Mouse (Mus musculus) liver, embryonic 13.5 days (tissue): Measurements from ENCODE around the gene Rassf7. TPM values are rescaled to one million over a fixed set of nuclear protein-coding genes. Genes with fewer than 3 reads are reported as not detected.

Experiments
- ATAC-seq: fragments of 200-750 bp; cut with Nextera tagmentation; 2 replicates; pipeline ENCODE4 v1.8.0; 2017; ENCODE audit warnings: low read depth, mild to moderate bottlenecking, moderate number of reproducible peaks, moderate library complexity
- DNase-seq: peaks from one replicate; pipeline ENCODE4 v3.0.0; 2022
- H3K27ac ChIP-seq: fragments of 300-500 bp; sonication (generic); 2 replicates; pipeline ENCODE4 v1.5.1; 2015; ENCODE audit warnings: moderate library complexity, mild to moderate bottlenecking, inconsistent platforms
- H3K27me3 ChIP-seq: fragments of 300-500 bp; sonication (generic); 2 replicates; pipeline ENCODE4 v1.6.1; 2015; ENCODE audit warnings: mild to moderate bottlenecking, inconsistent platforms
- H3K36me3 ChIP-seq: fragments of 300-500 bp; sonication (generic); 2 replicates; pipeline ENCODE4 v1.6.1; 2015; ENCODE audit warnings: mild to moderate bottlenecking, inconsistent platforms
- H3K4me1 ChIP-seq: fragments of 300-500 bp; sonication (generic); replicated peaks from 2 replicates; pipeline ENCODE4 v1.6.1; 2015; ENCODE audit warnings: inconsistent platforms
- H3K4me2 ChIP-seq: fragments of 300-500 bp; sonication (generic); 2 replicates; pipeline ENCODE4 v1.6.1; 2015; ENCODE audit warnings: inconsistent platforms, mild to moderate bottlenecking, moderate library complexity
- H3K4me3 ChIP-seq: fragments of 300-500 bp; sonication (generic); replicated peaks from 2 replicates; pipeline ENCODE4 v1.5.1; 2015; ENCODE audit warnings: mild to moderate bottlenecking, inconsistent platforms
- H3K9ac ChIP-seq: fragments of 300-500 bp; sonication (generic); 2 replicates; pipeline ENCODE4 v1.6.1; 2015; ENCODE audit warnings: mild to moderate bottlenecking, inconsistent platforms
- H3K9me3 ChIP-seq: fragments of 300-500 bp; sonication (generic); replicated peaks from 2 replicates; pipeline ENCODE4 v1.6.1; 2016; ENCODE audit warnings: inconsistent platforms
- WGBS: fragments of 180-500 bp; shearing (Covaris S2); methylation state at CpG from one replicate; pipeline ENCODE4 v1.1.7; 2015; ENCODE audit not compliant: insufficient replicate concordance; 5-methylcytosine and 5-hydroxymethylcytosine counted together
- polyA plus RNA-seq: library from polyadenylated mRNA; unstranded; fragments of >200 nt; fragmentation: Nextera tagmentation; extraction: Ambion mirVana; gene quantifications from 2 replicates; pipeline ENCODE4 v1.2.1, GENCODE M21; 2015

Rassf7 gene
- polyA plus RNA-seq: 23.9 and 26.7 TPM in 2 replicates

DNA sequence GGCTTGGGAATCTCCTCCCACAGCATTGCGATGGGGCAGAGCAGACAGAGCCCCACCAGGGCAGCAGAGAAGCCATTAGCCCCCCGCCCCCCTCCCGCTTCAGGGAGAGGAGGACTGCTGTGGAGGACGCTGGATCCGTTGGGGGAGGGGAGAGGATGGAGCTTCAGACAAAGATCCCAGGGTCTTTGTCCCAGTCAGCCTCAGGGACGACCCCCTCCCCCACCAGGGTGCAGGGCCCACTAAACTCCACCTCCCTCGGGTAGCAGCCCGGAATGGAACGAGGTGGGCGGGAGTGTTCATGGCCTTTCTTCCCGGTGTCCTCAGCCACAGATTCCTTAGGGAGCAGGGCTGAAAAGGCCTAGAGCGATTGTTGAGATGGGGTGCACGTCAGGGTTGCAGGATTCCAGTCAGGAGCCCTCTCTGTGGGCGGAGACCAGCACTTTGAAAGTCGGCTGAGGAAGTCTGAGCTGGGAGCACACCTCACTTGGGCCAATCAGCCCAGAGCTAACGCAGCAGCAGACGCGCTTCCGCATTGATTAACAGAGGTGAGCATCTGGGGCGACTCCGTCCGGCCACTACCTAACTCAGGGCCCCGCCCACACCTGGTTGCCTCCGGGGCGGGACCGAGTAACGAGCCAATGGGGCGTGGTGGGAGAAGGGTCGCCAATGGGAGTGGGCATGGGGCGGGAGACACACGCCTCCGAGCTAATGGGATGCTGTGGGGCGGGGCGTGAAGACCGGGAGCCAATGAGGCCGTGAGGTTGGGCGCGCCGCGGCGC, at the start of gene Rassf7:
Gene Rassf7 (plus strand): TSS at position 760 of the 779 bp plus-strand sequence.
- peak; percentile 98 for DNase-seq

DNA sequence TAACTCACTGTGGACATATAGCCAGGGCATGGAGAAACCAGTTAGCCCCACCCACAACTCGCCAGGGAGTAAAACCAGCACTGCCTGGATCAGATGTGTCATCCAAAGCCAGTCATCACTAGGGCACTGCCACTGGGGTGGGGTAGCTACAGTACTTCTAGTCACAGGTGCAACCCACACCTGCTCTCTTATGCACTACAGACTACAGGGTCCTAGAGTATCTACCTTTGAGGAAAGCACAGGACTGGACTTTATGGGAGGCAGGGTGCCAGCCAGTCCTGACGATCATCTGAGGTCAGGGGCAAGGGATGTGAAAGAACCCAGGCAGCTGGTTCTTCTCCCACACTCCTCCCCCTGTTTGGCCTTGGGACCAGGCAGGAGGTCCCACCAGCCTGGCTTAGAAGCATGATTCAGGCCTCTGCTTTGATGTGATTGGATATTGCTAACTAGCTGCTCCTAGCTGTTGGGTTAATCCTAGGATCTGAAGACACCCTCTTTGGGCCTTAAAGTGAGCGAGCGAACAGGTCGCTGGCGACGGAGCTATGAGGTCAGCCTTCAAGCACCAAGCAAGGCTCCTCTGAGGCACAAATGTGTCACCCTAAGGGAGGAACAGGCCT, 47.7 kb upstream of the Rassf7 start:
- Histone ChIP-seq H3K9ac (peak overlapping the region; percentile 78), H3K27me3 (no peaks in the 10 kb centered on the region), H3K9me3 (no peaks in the 10 kb centered on the region), H3K4me2 (peak overlapping the region; percentile 86), H3K4me1 (peaks cover 62% of the 10 kb centered on the region), H3K27ac (peak overlapping the region; percentile 80), H3K4me3 (peak overlapping the region; percentile 66), H3K36me3 (peaks cover 25% of the 10 kb centered on the region)
- ATAC-seq (peak; percentile 38), DNase-seq (peak; percentile 52)
- WGBS: 12% methylated on average over 7 of the region's 7 CpGs

More for the DNA sequence above, at the start of gene Rassf7:
- Histone ChIP-seq H3K4me2 (peak within 1 kb of the TSS; percentile 100), H3K4me1 (peaks cover 96% of the 10 kb centered on the region), H3K27me3 (no peaks in the 10 kb centered on the region), H3K9me3 (no peaks in the 10 kb centered on the region), H3K9ac (peak within 1 kb of the TSS; percentile 90), H3K36me3 (peaks cover 31% of the 10 kb centered on the region), H3K27ac (peak within 1 kb of the TSS; percentile 91), H3K4me3 (peak within 1 kb of the TSS; percentile 82)
- WGBS: 2% methylated on average over 41 of the region's 41 CpGs
- peak; percentile 94 for ATAC-seq

DNA sequence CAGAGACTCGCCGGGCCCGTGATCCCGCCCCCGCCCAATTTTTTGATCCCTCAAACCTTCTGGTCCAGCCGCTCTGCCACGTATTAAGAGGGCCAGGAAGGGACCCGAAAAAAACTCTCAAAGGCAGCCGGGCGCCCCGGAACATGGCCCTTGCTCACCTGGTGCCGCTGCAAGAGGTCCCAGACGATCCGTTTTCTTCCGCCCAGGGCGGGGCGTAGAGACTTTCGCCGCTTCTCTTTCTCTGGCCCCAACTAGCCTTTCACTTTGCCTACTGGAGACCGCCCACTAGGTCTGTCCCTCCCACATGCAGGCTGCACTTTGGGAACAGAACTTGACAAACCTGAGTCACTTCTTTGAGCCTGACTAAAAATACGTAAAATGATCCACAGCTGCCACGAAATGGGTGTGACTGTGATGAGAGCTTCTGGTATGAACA, 47.1 kb upstream of the Rassf7 start:
- peak overlapping the region; percentile 86 for H3K4me2 ChIP-seq
- H3K4me1 ChIP-seq: peaks cover 68% of the 10 kb centered on the region
- DNase-seq: peak; percentile 71
- no peaks in the 10 kb centered on the region for H3K27me3 ChIP-seq
- WGBS: 2% methylated on average over 22 of the region's 22 CpGs
- H3K36me3 ChIP-seq: peaks cover 20% of the 10 kb centered on the region
- H3K9ac ChIP-seq: peak overlapping the region; percentile 78
- peak overlapping the region; percentile 66 for H3K4me3 ChIP-seq
- no peaks in the 10 kb centered on the region for H3K9me3 ChIP-seq
- H3K27ac ChIP-seq: peak overlapping the region; percentile 80
- ATAC-seq: peak; percentile 63

DNA sequence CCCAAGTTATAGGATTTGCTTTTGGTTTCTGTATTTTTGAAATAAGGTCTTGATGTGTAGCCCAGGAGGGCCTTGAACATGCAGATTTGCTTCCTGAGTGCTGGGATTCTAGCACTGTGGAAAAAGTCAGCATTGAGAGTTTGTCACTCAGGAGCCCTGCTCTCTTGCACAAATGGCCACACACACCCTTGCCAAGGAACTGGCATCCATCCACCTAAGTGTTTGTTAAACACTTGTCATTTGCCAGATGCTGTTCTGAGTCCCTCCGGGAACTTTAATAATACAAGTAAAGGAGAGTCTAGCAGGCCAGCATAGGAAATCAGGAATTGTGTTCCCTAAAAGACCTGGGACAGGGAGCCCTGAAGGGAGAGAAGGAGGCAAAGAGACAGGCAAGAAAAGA, 46.4 kb upstream of the Rassf7 start:
- DNase-seq (no peak), ATAC-seq (no peak)
- Histone ChIP-seq H3K27ac (peak overlapping the region; percentile 80), H3K36me3 (peaks cover 12% of the 10 kb centered on the region), H3K9ac (peak overlapping the region; percentile 78), H3K4me1 (peaks cover 70% of the 10 kb centered on the region), H3K4me3 (peak overlapping the region; percentile 66; the same call in 1 of the 2 replicates), H3K27me3 (no peaks in the 10 kb centered on the region), H3K9me3 (no peaks in the 10 kb centered on the region), H3K4me2 (peak overlapping the region; percentile 86)
- WGBS: 93% methylated on average over 1 of the region's 1 CpGs

DNA sequence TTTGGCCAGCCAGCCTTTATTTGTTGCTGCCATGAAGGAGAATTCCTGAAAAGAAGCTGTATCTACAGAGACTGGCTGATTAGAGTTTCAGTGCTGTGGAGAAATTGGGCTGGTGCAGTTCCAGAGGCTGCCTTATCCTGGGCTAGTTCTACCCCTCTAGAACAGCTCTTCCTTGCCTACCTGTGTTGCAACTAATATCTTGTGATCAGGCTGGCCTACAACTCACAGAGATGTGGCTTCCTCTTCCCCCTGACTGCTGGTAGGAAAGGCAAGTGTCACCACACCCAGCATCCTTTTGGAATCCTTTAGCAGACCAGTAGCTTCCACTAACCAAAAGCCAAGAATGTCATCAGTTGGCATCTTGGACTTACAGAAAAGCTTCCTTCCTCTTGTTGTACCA, 45.8 kb upstream of the Rassf7 start:
- H3K4me1 ChIP-seq: peaks cover 70% of the 10 kb centered on the region
- H3K36me3 ChIP-seq: peaks cover 7% of the 10 kb centered on the region; the same call in 1 of the 2 replicates
- H3K27ac ChIP-seq: peak overlapping the region; percentile 80; the same call in 1 of the 2 replicates
- ATAC-seq (no peak), DNase-seq (no peak)
- 0 out of 2 replicates have a peak overlapping the region, but pooled peaks have one; percentile 7 for H3K9ac ChIP-seq
- H3K4me2 ChIP-seq: no peak overlapping the region
- H3K27me3 ChIP-seq: no peaks in the 10 kb centered on the region
- no peak overlapping the region for H3K4me3 ChIP-seq
- no peaks in the 10 kb centered on the region for H3K9me3 ChIP-seq

DNA sequence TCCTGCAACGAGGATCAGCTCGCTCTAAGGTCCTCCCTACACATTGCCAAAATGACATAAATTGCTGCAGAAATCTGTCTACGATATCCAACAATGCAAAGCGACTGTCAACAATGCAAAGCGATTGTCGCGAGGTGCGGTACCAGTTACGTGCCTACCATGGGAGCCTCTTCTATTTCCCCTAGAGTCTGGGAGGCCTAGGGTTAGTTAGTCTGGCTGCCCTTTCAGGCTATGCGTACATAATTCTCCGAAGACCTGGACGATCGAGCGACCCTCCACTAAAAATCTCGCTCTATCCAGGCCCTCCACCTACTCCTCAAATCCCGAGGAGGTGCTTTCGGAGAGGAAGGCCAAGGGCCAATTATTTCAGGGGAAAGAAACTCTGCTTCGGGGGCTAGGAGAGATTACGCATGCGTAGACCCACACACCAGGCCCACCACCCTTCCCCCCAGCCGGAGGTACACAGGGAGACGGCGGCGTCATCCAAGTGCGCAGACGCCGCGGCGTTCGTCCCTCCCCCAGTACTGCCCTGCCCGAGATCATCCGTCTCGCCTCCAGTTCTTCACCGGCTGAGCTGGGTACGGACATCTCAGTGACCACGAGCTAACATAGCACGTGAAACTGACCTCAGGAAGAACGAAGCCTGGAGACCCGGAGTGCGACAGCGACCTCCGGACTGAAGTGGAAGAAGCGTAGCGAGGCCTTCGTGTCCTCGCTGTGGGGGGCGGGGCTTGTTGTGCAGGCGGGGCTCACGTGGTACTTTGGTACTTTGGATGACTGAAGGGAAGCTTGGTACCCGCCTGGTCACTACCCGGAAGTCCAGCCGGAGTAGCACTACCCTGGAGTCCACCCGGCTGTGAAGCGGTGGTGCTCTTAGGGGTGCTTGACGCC, 43.3 kb upstream of the Rassf7 start, which contains the start of gene Rnh1:
Gene Rnh1 (minus strand): TSS at position 742 of the 891 bp plus-strand sequence.
- Histone ChIP-seq H3K4me2 (peak within 1 kb of the TSS; percentile 89), H3K27ac (peak within 1 kb of the TSS; percentile 83), H3K9me3 (no peaks in the 10 kb centered on the region), H3K27me3 (no peaks in the 10 kb centered on the region), H3K4me1 (peaks cover 60% of the 10 kb centered on the region), H3K4me3 (peak within 1 kb of the TSS; percentile 70), H3K9ac (peak within 1 kb of the TSS; percentile 79), H3K36me3 (no peaks in the 10 kb centered on the region)
- ATAC-seq: peak; percentile 84
- DNase-seq: peak; percentile 84
- 3% methylated on average over 55 of the region's 55 CpGs for WGBS

DNA sequence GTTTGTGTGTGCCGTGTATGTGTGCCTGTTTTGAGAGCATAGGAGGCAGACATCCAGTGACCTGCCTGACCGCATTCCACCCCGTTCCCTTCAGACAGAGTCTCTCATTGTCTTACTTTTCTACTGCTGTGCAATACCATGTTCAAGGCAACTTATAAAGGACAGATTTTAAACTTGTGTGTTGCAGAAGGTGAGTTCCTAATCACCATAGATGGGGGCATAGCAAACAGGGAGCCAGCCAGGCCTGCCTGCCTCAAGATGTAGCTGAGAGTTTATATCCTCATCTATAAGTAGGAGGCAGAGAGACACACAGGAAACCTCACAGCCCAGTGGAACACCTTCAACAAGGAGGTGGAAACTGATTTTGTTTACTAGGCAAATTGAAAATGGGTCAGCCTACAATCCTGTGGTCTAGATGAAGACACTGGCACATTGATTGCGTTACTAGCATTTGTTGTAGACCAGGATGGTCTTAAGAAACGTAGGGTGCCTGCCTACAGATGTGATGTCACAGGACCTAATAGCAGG, 42.3 kb upstream of the Rassf7 start:
- DNase-seq (no peak), ATAC-seq (no peak)
- Histone ChIP-seq H3K27me3 (peaks cover 3% of the 10 kb centered on the region; the same call in 1 of the 2 replicates), H3K27ac (peak overlapping the region; percentile 83), H3K36me3 (no peaks in the 10 kb centered on the region), H3K4me1 (peaks cover 50% of the 10 kb centered on the region), H3K9ac (peak overlapping the region; percentile 79), H3K4me2 (peak overlapping the region; percentile 89), H3K9me3 (no peaks in the 10 kb centered on the region), H3K4me3 (peak overlapping the region; percentile 70; the same call in 1 of the 2 replicates)
- WGBS: 78% methylated on average over 5 of the region's 5 CpGs

DNA sequence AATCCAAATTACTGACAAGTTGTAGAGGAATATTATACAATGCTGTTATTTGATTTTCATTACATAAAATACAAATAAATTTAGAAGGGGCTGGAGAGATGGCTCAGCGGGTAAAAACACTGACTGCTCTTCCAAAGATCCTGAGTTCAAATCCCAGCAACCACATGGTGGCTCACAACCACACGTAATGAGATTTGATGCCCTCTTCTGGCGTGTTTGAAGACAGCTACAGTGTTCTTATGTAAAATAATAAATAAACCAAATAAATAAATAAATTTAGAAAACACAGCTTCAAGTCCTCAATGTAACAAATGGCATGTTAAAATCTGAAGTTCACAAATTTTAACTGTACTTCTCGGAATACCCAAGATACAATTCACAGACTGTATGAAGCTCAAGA, 40.6 kb upstream of the Rassf7 start:
- no peak overlapping the region for H3K4me3 ChIP-seq
- no peak overlapping the region for H3K9ac ChIP-seq
- DNase-seq (no peak), ATAC-seq (no peak)
- no peaks in the 10 kb centered on the region for H3K36me3 ChIP-seq
- WGBS: 73% methylated on average over 4 of the region's 4 CpGs
- no peak overlapping the region for H3K4me2 ChIP-seq
- H3K27me3 ChIP-seq: peaks cover 3% of the 10 kb centered on the region; the same call in 1 of the 2 replicates
- no peaks in the 10 kb centered on the region for H3K9me3 ChIP-seq
- no peak overlapping the region for H3K27ac ChIP-seq
- H3K4me1 ChIP-seq: peaks cover 34% of the 10 kb centered on the region

DNA sequence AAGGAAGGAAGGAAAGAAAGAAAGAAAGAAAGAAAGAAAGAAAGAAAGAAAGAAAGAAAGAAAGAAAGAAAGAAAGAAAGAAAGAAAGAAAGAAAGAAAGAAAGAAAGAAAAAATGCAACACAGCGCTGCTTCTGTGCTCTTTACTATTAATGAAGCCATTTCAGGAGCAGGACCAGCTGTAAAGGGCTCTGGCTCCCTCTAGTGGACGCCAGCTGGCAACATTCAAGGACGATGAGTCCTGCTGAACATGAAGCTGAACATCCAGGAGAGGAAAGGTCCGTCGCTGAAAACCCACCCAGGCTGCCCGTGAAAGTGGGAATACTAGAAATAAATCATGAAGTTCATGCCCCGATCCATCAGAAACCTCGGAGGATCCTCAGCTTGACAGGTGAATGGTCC, 39.5 kb upstream of the Rassf7 start:
- peaks cover 23% of the 10 kb centered on the region for H3K4me1 ChIP-seq
- no peak overlapping the region for H3K4me3 ChIP-seq
- peak; percentile 76 for DNase-seq
- no peaks in the 10 kb centered on the region for H3K9me3 ChIP-seq
- H3K36me3 ChIP-seq: no peaks in the 10 kb centered on the region
- peaks cover 3% of the 10 kb centered on the region; the same call in 1 of the 2 replicates for H3K27me3 ChIP-seq
- no peak overlapping the region for H3K4me2 ChIP-seq
- H3K9ac ChIP-seq: no peak overlapping the region
- 1% methylated on average over 8 of the region's 8 CpGs for WGBS
- H3K27ac ChIP-seq: no peak overlapping the region
- no peak for ATAC-seq

DNA sequence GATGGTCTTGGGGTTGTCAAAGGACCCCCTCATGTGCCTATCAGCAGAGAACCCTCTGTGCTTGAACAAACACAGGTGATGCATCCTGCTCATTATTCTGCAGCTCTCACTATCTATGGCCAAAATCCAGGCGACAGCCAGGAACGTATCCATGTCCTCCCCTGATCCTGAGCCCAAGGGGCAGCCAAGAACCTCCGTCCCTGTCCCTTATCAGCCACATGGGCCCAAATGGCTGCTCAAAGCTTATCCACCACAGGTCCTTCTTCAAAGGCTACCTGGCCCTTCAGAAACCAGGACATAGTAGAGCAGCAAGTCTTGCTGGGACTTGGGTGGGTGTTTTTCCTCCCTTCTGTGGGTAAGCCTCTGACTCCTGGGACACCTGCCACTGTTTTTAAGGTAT, 27.5 kb upstream of the Rassf7 start:
- no peak for ATAC-seq
- DNase-seq: no peak
- H3K27me3 ChIP-seq: no peaks in the 10 kb centered on the region
- H3K9ac ChIP-seq: no peak overlapping the region
- 0 out of 2 replicates have a peak overlapping the region, but pooled peaks have one; percentile 4 for H3K27ac ChIP-seq
- no peaks in the 10 kb centered on the region for H3K9me3 ChIP-seq
- H3K4me2 ChIP-seq: no peak overlapping the region
- H3K4me1 ChIP-seq: peaks cover 32% of the 10 kb centered on the region
- 69% methylated on average over 3 of the region's 3 CpGs for WGBS
- peaks cover 36% of the 10 kb centered on the region for H3K36me3 ChIP-seq
- H3K4me3 ChIP-seq: no peak overlapping the region
